Mouse (Mus musculus) cerebellum, adult 18-20 months (tissue): ENCODE measurements around the gene Nipa2.
"Not testable (repeated sequence)": the region's sequence is repeated elsewhere in the genome, so short reads cannot be mapped to it uniquely, and the experiment has no call there.

Experiments used
- DNase-seq, 2 experiments: peaks; one replicate each; pipeline ENCODE4 v3.0.0; 2021

Gene Nipa2

GRCm38 (mm10) chr7:55935025-55935424 lies 27.3 kb downstream of the Nipa2 start:
- DNase-seq, result no peak

- no peak for DNase-seq
These were observed 33.6 kb downstream of the Nipa2 start for GRCm38 (mm10) chr7:55928649-55929048.

GRCm38 (mm10) chr7:55927262-55927661 lies 35.0 kb downstream of the Nipa2 start:
- no peak for DNase-seq

GRCm38 (mm10) chr7:55918365-55918764 lies 43.9 kb downstream of the Nipa2 start:
- not testable (repeated sequence) for DNase-seq

- no peak for DNase-seq
These were observed 50.2 kb downstream of the Nipa2 start for GRCm38 (mm10) chr7:55912118-55912517.

- DNase-seq, result no peak
These were observed 50.9 kb downstream of the Nipa2 start for GRCm38 (mm10) chr7:55911371-55911770.

GRCm38 (mm10) chr7:55910356-55910755 lies 51.9 kb downstream of the Nipa2 start:
- DNase-seq, result no peak

- no peak for DNase-seq
These were observed 52.8 kb downstream of the Nipa2 start for GRCm38 (mm10) chr7:55909519-55909918.

- no peak for DNase-seq
These were observed 56.8 kb downstream of the Nipa2 start for GRCm38 (mm10) chr7:55905449-55905848.

GRCm38 (mm10) chr7:55903766-55904165 lies 58.5 kb downstream of the Nipa2 start:
- no peak for DNase-seq

- DNase-seq, result no peak
These were observed 70.5 kb downstream of the Nipa2 start for GRCm38 (mm10) chr7:55891797-55892196.

- no peak for DNase-seq
These were observed 71.5 kb downstream of the Nipa2 start for GRCm38 (mm10) chr7:55890731-55891130.

GRCm38 (mm10) chr7:55889996-55890395 lies 72.3 kb downstream of the Nipa2 start:
- DNase-seq, result no peak

- DNase-seq, result no peak
These were observed 73.7 kb downstream of the Nipa2 start for GRCm38 (mm10) chr7:55888603-55889002.
